Mouse (Mus musculus) ES-E14 (cell line): ENCODE measurements around the gene Mrpl58. TPM values are rescaled to one million over a fixed set of nuclear protein-coding genes. Genes with fewer than 3 reads are reported as not detected.

Source experiments
- DNase-seq: peaks from one replicate; pipeline ENCODE4 v3.0.0-alpha.2; 2013; ENCODE audit warnings: low read depth, low spot score
- H3K27ac ChIP-seq: 2 replicates; pipeline ENCODE4 v1.5.1; 2012; ENCODE audit warnings: low read depth, mild to moderate bottlenecking, low read length, moderate library complexity, mixed read lengths; ENCODE audit not compliant: poor library complexity, insufficient read depth, severe bottlenecking
- H3K36me3 ChIP-seq: 2 replicates; pipeline ENCODE4 v1.6.1; 2012; ENCODE audit warnings: mild to moderate bottlenecking, low read length, moderate library complexity, mixed read lengths; ENCODE audit not compliant: control insufficient read depth, poor library complexity, insufficient read depth, severe bottlenecking
- H3K4me1 ChIP-seq, 2 experiments: fragments of 150-350 bp in 1 of 2; sonication (generic) in 1 of 2; 2 replicates each; pipeline ENCODE4 v1.6.1; 2012; ENCODE audit warnings: low read length in 2 of 2, mild to moderate bottlenecking in 1 of 2, mixed read lengths in 1 of 2; ENCODE audit not compliant: control insufficient read depth in 2 of 2, insufficient read depth in 2 of 2, poor library complexity in 1 of 2
- H3K4me3 ChIP-seq, 2 experiments: fragments of 150-350 bp in 1 of 2; sonication (generic) in 1 of 2; 2 replicates each; pipeline ENCODE4 v1.5.1; 2012; ENCODE audit warnings: low read length in 2 of 2, low read depth in 1 of 2, mild to moderate bottlenecking in 1 of 2, mixed read lengths in 1 of 2; ENCODE audit not compliant: insufficient read depth in 1 of 2, poor library complexity in 1 of 2, severe bottlenecking in 1 of 2
- H3K9ac ChIP-seq: 2 replicates; pipeline ENCODE4 v1.6.1; 2012; ENCODE audit warnings: low read depth, mild to moderate bottlenecking, low read length, mixed read lengths; ENCODE audit not compliant: poor library complexity, insufficient read depth, severe bottlenecking
- H3K9me3 ChIP-seq: fragments of 150-350 bp; sonication (generic); 2 replicates; pipeline ENCODE4 v1.6.1; 2012; ENCODE audit warnings: low read depth, mild to moderate bottlenecking, low read length; ENCODE audit not compliant: control insufficient read depth, insufficient read depth
- CHD2 ChIP-seq: IDR thresholded peaks from 2 replicates; pipeline ENCODE4 v1.6.1; 2014; ENCODE audit warnings: mild to moderate bottlenecking, low read depth, low read length, inconsistent platforms
- HCFC1 ChIP-seq: IDR thresholded peaks from 2 replicates; pipeline ENCODE4 v1.6.1; 2012; ENCODE audit warnings: low read length, inconsistent platforms, borderline replicate concordance; ENCODE audit not compliant: insufficient read depth
- MAFK ChIP-seq: IDR thresholded peaks from 2 replicates; pipeline ENCODE4 v1.6.1; 2014; ENCODE audit warnings: mild to moderate bottlenecking, low read depth, low read length, inconsistent platforms; ENCODE audit not compliant: insufficient read depth
- ZC3H11A ChIP-seq: IDR thresholded peaks from 2 replicates; pipeline ENCODE4 v1.6.1; 2012; ENCODE audit warnings: low read depth, mild to moderate bottlenecking, inconsistent platforms, low read length, borderline replicate concordance
- ZNF384 ChIP-seq: IDR thresholded peaks from 2 replicates; pipeline ENCODE4 v1.6.1; 2012; ENCODE audit warnings: low read depth, low read length, inconsistent platforms
- in situ Hi-C, 2 experiments: fragments of 600-800 bp; cut with MboI; formaldehyde crosslinking; loops; one replicate each; pipeline ENCODE4 v1.15.1; 2025; ENCODE audit warnings: low sequenced_read_pairs in 2 of 2, inconsistent platforms in 1 of 2; ENCODE audit not compliant: unreplicated experiment in 2 of 2
- total RNA-seq: library from RNA; depleted of rRNA; stranded (reverse); fragments of 300-350 nt; gene quantifications from 2 replicates; pipeline ENCODE4 v1.2.3, GENCODE M21; 2012

The Mrpl58 gene
- total RNA-seq, 1 experiment: 89.3 TPM

DNA sequence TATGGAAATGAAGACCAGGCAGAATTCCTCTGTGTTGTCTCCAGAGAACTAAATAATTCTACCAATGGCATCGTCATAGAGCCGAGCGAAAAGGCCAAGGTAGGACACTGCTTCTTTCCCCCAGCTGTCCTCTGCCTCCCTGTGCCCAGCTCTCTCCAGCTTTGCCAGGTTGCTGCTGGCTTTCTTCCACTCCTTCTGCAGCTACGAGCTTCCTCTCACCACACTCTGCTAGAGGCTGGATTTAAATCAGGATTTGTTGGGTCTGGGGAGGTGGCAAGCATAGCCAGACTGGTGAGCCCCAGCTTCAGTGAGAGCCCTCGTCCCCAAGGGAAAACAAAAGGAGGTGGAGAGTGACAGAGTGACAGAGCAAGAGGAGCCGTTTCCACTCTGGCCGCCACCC lies 25.8 kb downstream of the Mrpl58 start:
- in situ Hi-C loops: no loop called here
- Histone ChIP-seq H3K9ac (no peak overlapping the region), H3K9me3 (no peaks in the 10 kb centered on the region), H3K36me3 (peaks cover 24% of the 10 kb centered on the region; the same call in 1 of the 2 replicates), H3K4me1 (peaks cover 4% of the 10 kb centered on the region in 2 experiments; a peak in 2 of 4 replicates), H3K4me3 (no peak overlapping the region), H3K27ac (no peak overlapping the region)
- TF ChIP-seq MAFK (no peak), CHD2 (no peak), ZC3H11A (no peak), ZNF384 (no peak), HCFC1 (no peak)
- no peak for DNase-seq

DNA sequence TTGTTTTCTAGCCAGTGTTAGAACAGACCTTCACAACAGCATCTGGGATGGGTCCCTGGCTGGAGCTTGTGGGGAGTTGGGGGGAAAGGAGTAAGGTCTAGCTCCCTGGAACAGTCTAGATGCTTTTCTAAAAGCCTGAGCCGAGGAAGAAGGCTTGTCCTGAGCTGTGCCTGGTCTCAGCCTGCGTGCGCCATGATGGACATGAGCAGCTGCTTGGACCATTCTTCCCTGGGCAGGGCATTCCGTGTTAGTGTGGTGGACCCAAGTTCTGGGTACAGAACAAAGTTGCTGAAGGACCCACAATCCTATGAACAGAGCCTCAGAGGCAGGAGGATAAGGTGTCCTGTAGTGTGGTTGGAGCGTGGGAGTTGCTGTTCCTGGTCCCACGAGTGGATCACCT lies 27.0 kb downstream of the Mrpl58 start:
- H3K36me3 ChIP-seq: peaks cover 24% of the 10 kb centered on the region; the same call in 1 of the 2 replicates
- H3K27ac ChIP-seq: no peak overlapping the region
- no peak overlapping the region for H3K9ac ChIP-seq
- no peaks in the 10 kb centered on the region for H3K9me3 ChIP-seq
- no peak for DNase-seq
- H3K4me3 ChIP-seq: no peak overlapping the region
- in situ Hi-C loops: no loop called here
- peaks cover 4 to 6% of the 10 kb centered on the region in 2 experiments; a peak in 2 of 4 replicates for H3K4me1 ChIP-seq
- no peak for TF ChIP-seq ZNF384
- TF ChIP-seq MAFK: no peak
- TF ChIP-seq ZC3H11A: no peak
- TF ChIP-seq HCFC1: no peak
- no peak for TF ChIP-seq CHD2

DNA sequence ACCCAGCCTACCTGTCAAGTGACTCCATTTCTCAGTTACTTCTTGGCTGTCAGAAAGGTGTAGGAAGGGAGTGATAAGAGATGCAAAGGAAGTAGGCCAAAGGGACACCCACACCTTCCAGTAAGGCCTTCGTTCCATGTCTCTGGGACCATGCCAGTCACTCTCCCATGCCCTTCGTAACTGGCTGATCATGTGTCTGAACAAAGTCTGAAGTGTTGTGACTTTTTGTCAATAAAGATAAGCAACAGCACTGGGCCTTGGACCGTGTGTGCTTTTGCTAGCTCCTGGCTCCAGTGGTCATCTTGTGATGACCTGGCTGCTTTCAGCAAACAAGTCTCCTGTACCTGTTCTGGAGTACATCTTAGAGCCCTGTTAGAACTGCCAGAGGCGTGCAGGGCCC lies 29.3 kb downstream of the Mrpl58 start:
- in situ Hi-C loops: no loop called here
- DNase-seq: no peak
- Histone ChIP-seq H3K9ac (no peak overlapping the region), H3K27ac (no peak overlapping the region), H3K4me3 (no peak overlapping the region), H3K36me3 (peaks cover 24% of the 10 kb centered on the region; the same call in 1 of the 2 replicates), H3K4me1 (peaks cover 5% of the 10 kb centered on the region in 2 experiments; a peak in 2 of 4 replicates), H3K9me3 (no peaks in the 10 kb centered on the region)
- TF ChIP-seq ZC3H11A (no peak), CHD2 (no peak), ZNF384 (no peak), MAFK (no peak), HCFC1 (no peak)

DNA sequence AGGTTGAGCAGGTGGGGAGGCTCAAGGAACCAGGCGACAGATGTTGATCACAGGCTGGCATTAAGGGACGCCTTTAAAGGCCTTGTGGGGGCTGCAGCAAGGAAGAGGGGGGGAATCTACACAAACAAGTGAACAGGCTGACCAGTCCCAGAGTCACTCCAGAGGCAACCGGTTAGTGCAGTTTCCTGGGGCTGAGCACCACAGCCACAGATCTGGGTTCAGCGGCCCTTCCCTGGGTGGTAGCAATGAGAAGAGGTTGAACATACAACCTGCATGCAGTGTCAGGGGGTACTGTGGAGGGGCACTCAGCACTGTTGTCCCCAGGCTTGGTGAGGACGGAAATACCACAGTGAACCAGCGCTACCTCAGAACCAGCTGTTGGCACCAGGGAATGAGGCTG lies 29.8 kb downstream of the Mrpl58 start:
- no peak overlapping the region for H3K4me3 ChIP-seq
- TF ChIP-seq MAFK: no peak
- no peak for TF ChIP-seq ZNF384
- no peak for TF ChIP-seq ZC3H11A
- no peak for TF ChIP-seq CHD2
- TF ChIP-seq HCFC1: no peak
- no peak overlapping the region for H3K27ac ChIP-seq
- no peaks in the 10 kb centered on the region for H3K9me3 ChIP-seq
- H3K9ac ChIP-seq: no peak overlapping the region
- in situ Hi-C loops: no loop called here
- no peak for DNase-seq
- H3K36me3 ChIP-seq: peaks cover 23% of the 10 kb centered on the region; the same call in 1 of the 2 replicates
- peaks cover 2 to 3% of the 10 kb centered on the region in 2 experiments; a peak in 1 of 4 replicates for H3K4me1 ChIP-seq
